Mouse (Mus musculus) brown adipose tissue, adult 24 weeks (tissue): ENCODE results near the gene Hibadh. TPM values are rescaled to one million over a fixed set of nuclear protein-coding genes. Genes with fewer than 3 reads are reported as not detected.

Experiments used
- H3K27ac ChIP-seq: fragments of 200-500 bp; replicated peaks from 2 replicates; pipeline ENCODE4 v1.5.1; 2012; ENCODE audit warnings: low read depth, mild to moderate bottlenecking, low read length
- H3K4me1 ChIP-seq: fragments of 200-500 bp; 2 replicates; pipeline ENCODE4 v1.6.1; 2012; ENCODE audit warnings: low read length, mixed read lengths; ENCODE audit not compliant: control insufficient read depth, insufficient read depth, insufficient read length
- H3K4me3 ChIP-seq: fragments of 200-500 bp; 2 replicates; pipeline ENCODE4 v1.5.1; 2012; ENCODE audit warnings: low read depth, mild to moderate bottlenecking, low read length, moderate library complexity; ENCODE audit not compliant: insufficient read depth
- polyA plus RNA-seq: library from polyadenylated mRNA; stranded (reverse); fragments of >200 nt; gene quantifications from 2 replicates; pipeline ENCODE4 v1.2.4, GENCODE M21; 2012; ENCODE audit not compliant: missing spikeins, insufficient read depth, insufficient read length

Hibadh gene
- polyA plus RNA-seq, 1 experiment = 442 TPM

DNA sequence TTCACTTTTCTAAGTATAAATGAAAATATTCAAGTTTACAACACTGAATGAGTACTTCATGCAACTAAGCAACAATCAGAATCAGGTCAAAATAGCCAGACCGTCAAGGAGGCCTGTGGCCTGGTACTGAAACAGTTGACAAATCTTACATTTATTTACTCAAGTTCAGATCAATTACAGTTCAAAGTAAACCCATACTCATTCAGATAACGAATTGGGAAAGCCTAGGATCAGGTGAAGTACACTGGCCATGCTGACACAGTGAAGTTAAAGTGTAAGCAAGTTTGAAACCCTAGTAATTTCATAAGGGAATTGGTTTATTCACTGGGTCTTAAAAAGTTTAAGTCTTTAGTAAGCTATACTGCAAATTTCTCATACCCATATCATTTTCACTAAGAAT is 20.1 kb downstream of the Hibadh start:
- no peak overlapping the region for H3K27ac ChIP-seq
- no peaks in the 10 kb centered on the region for H3K4me1 ChIP-seq
- no peak overlapping the region for H3K4me3 ChIP-seq

DNA sequence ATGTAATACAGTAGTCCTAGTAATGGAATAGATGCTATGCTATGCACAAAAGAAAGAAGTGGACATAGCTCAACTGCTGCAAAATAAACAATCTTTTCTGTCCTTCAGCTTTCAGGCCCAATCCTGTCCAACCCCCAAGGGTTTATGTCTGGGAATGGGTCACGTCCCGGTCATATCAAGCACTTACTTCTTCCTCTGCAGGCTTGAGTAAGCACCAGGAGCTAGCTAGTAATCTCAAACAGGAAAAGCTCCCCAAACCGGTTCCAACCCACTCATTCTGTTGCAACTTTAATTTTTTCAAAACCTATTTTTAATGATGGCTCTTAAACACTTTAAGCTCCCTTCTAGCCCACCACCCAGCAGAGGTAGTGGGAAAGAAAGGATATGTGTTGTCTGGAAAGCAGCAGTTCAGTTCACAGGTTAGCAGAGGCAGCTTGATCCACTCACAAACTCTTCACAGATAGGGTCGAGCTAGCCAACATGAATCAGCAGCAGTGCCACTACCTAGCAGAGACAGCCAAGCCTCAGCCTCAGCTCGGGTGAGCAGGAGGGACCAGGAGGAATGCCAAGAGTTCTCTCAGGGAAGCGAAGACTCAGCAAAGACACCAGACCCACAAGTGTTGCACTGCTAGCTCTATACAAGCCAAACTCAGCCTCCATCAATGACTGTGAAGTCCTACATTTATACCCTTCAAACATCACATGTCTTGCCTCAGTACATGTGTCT is 30.4 kb downstream of the Hibadh start:
- no peak overlapping the region; the same call in 1 of the 2 replicates for H3K27ac ChIP-seq
- no peaks in the 10 kb centered on the region; the same call in 1 of the 2 replicates for H3K4me1 ChIP-seq
- no peak overlapping the region for H3K4me3 ChIP-seq

DNA sequence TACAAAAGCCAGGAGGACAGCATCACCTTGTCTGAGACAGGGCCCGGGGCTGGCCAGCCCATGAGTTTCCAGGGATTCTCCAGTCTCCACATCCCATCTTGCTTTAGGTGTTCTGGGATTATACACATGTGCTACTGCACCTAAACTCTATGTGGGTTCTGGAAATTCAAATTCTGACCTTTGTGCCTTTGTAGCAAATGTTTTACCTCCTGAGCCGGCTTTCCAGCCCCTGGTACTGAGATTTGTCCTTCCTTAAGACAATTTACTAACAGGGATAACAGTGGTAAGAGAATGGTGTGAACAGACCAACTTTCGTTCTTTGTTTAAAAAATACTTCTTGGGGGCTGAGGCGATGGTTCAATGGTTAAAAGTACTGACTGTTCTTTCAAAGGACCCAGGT is 32.1 kb downstream of the Hibadh start:
- H3K27ac ChIP-seq = no peak overlapping the region
- H3K4me3 ChIP-seq = no peak overlapping the region
- no peaks in the 10 kb centered on the region; the same call in 1 of the 2 replicates for H3K4me1 ChIP-seq

DNA sequence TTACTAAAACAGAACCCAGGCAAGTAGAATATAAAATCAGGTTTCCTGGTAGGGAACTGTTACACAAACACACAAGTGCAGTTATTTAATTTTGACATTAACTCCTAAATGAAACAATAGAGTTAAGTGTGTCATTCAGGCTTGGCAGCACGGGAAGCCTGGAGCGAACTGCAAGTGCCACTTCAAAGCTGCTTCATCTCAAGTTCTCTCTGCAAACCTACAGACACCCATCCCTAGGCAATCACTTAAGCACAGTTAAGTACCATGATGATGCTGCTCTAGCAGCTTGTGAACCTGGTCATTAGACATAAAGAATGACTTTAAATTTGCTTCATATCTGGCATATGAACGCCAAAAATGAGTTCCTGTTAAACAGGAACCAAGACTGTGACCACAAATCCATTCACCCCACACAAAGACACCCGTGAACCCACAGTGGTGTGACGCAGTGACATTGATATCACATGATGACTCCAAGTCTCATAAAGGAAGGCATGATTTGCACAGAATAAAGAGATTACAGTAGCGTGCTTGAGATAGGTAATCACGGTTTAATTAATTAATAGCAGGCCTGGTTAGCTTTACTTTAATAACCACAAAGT is 33.3 kb downstream of the Hibadh start:
- H3K4me1 ChIP-seq = no peaks in the 10 kb centered on the region; the same call in 1 of the 2 replicates
- H3K4me3 ChIP-seq = no peak overlapping the region
- H3K27ac ChIP-seq = no peak overlapping the region

DNA sequence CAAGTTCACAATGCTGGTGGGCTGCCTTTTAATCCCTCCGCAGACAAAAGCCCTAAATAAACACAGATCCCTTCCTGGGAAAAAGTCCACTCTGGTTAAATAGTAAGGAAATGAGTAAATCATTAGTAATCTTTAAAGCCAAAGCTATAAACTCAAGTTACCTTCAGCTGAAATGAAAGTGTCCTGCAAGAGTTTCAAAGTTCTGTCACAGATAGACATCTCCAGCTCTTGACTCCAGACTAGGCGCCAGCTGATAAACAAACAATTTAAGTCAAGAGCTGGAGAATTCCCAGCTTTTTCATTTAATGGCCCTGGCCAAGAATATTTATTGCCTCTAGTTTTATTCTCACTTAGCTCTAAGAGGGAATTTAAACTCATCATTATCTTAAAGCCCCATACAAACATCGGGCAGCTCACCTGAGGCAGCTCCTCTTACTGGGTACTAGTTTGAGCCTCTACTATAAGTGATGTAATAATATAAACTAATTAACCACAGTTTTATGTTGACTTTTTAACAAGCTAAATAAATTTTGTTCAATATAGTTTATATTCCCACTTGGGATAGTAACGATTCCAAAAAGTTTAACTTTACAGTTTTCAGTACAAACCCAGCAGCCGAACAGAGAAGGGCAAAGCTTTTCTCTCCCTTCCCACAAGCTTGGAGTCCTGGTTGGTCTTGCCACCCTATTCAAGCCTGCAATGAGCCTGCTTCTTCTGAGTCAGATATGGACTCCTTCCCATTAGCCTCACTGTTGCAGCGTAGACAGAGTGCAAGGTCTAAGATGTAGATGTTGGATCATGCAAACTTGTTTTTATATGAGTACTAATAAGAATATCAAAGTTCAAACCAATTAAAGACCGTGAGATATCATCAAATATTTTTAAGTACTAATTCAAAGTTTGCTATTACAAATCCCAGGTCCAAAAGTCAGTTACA is 38.2 kb downstream of the Hibadh start:
- Histone ChIP-seq H3K27ac (no peak overlapping the region), H3K4me1 (peaks cover 2% of the 10 kb centered on the region; the same call in 1 of the 2 replicates), H3K4me3 (no peak overlapping the region)

DNA sequence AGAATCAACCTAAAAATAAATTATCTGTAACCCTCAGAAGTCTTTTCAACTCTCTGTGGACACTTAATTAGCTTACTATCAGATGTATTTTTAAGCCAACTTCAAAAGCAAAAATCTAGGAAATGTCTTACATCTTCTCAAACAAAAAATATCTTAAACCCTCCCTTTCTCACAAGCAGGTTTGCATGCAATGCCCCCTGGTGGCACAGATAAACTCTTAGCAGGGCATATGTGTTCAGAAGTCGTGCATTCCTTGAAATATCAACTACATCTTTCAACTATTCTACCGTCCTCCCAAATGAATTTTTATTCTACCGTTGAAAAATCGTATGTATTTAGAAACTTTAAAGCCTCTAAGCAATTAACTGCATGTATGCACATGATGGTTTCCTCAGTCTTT is 39.1 kb downstream of the Hibadh start:
- Histone ChIP-seq H3K4me3 (no peak overlapping the region), H3K4me1 (peaks cover 2% of the 10 kb centered on the region; the same call in 1 of the 2 replicates), H3K27ac (no peak overlapping the region)

DNA sequence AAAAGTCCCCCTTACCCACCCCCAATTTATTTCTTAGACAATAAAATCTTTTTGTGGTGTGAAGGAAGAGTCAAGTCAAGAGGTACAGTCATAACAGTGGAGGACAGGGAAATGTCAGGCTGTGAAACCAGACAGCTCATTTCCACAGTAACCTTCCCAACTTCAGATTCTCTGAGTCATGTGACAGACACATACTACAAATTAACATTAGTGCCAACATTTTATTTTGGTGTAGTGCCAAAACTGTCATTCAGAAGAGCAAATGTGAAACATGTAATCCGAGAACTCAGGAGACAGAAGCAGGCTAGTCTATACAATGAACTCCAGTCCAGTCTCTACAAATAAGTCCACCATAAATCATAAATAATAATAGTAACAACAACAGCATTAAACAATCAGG is 45.4 kb downstream of the Hibadh start:
- H3K4me1 ChIP-seq = peaks cover 2% of the 10 kb centered on the region; the same call in 1 of the 2 replicates
- H3K27ac ChIP-seq = no peak overlapping the region
- no peak overlapping the region for H3K4me3 ChIP-seq

DNA sequence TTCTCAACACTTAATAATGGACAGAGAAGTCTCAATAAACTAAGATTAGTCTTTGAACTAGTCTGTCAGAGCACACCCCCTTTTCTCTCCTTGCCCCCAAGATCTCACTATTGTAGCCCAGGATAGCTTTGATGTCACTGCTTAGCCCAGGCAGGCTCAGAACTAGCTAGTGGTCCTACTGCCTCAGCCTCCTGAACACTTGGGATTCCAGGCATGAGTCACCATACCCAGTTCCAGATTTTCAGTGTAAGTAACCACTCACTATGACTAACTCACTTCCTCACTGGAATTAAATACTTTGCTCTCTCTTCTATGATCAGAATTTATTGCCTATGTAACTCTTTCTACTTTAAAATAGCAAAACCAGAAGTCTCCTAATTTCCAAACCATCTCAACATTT is 53.6 kb downstream of the Hibadh start:
- H3K4me3 ChIP-seq = no peak overlapping the region
- H3K27ac ChIP-seq = no peak overlapping the region
- peaks cover 2% of the 10 kb centered on the region; the same call in 1 of the 2 replicates for H3K4me1 ChIP-seq

DNA sequence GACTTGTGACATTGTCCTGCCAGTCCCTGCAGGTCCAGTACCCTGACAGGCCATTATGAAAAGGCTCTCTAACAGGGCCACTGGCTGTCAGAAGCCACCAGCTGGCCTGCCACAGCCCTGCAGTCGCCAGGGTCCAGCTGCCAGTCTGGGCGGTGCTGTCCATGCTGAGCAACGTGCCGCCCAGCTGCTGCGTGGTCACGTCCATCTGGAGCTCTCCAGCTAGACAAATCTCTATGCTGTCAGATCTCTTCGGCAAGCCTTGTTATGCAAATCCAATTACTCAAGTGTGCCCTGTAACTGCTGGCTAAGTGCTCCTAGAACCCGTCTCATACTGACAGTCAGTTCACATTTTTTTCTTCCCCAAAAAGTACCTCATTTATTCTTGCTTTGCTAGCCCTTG is 55.8 kb downstream of the Hibadh start:
- H3K4me3 ChIP-seq = no peak overlapping the region
- no peak overlapping the region for H3K27ac ChIP-seq
- peaks cover 2% of the 10 kb centered on the region; the same call in 1 of the 2 replicates for H3K4me1 ChIP-seq

DNA sequence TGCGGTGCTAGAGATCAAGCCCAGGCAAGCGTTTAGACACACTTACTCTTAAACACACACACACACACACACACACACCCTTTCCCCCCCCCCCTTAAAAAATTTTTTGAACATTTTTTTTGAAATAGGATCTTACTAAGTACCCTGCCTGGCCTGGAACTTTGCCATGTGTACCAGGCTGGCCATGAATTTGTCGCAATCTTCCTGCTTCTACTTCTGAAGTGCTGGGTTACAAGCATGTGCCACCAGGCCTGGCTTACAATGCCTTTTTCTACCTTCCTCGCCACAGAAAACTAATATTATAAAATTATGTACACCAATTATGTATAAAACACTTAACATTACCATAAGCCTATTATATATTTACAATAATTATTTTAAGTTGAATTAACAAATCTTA is 59.1 kb downstream of the Hibadh start:
- Histone ChIP-seq H3K27ac (no peak overlapping the region), H3K4me3 (no peak overlapping the region), H3K4me1 (0 out of 2 replicates have a peak, but pooled peaks cover 2% of the 10 kb centered on the region)

DNA sequence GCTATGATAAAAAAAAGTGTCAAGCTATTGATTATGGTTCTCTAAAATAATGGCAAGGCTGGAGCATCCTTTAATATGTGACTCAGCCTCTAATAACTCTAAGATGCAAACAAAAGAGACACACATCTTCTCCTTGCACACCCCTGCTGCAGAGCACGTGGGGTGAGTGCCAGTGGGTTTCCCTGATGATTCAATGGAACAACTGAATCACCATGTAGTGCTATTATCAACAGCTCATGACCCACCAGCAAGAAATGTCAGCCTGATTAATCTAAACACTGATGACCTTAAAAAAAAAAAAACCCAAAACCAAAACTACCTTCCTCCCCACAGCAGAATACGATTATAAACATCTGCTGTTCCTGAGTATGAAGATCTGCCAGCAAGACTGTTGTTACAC is 61.9 kb downstream of the Hibadh start:
- Histone ChIP-seq H3K4me1 (0 out of 2 replicates have a peak, but pooled peaks cover 2% of the 10 kb centered on the region), H3K27ac (no peak overlapping the region), H3K4me3 (no peak overlapping the region)

DNA sequence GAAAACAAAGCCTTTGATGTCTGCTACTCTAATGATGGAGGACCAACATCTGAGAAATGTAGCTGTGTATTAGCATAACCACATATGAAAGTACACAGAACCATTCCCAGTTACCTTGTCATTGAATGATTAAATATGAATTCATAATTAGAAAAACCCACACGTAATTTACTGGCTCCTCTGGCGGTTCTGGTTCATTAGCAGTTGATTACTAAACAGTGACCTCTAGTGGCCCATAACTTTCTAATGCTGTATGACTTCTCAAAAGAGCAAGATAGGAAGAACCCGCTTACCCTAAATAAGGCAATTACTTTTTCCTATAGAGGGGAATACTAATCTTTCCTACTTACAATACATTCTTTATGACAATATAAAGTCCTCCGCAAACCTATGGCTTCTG is 62.9 kb downstream of the Hibadh start:
- Histone ChIP-seq H3K4me1 (0 out of 2 replicates have a peak, but pooled peaks cover 2% of the 10 kb centered on the region), H3K4me3 (no peak overlapping the region), H3K27ac (no peak overlapping the region)

DNA sequence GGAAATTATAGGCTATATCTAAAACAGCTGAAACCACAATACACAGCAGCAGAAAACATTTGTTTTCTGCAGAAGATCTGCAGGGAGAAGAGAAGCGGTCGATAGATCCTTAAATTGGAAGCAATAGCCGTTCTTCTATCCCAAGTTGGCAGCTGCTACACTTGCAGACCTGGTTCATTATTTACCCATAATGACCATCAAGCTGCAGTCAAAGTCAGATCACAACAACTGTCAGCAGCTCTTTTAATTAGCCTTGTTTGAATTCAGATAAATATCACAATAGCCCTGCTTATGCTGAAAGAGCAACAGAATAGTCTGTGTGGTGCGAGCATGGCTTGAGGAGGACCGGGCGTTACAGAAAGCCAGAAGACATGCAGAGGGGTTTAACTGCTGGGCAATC is 71.5 kb downstream of the Hibadh start:
- no peak overlapping the region for H3K4me3 ChIP-seq
- H3K27ac ChIP-seq = no peak overlapping the region
- H3K4me1 ChIP-seq = no peaks in the 10 kb centered on the region; the same call in none of the 2 replicates

DNA sequence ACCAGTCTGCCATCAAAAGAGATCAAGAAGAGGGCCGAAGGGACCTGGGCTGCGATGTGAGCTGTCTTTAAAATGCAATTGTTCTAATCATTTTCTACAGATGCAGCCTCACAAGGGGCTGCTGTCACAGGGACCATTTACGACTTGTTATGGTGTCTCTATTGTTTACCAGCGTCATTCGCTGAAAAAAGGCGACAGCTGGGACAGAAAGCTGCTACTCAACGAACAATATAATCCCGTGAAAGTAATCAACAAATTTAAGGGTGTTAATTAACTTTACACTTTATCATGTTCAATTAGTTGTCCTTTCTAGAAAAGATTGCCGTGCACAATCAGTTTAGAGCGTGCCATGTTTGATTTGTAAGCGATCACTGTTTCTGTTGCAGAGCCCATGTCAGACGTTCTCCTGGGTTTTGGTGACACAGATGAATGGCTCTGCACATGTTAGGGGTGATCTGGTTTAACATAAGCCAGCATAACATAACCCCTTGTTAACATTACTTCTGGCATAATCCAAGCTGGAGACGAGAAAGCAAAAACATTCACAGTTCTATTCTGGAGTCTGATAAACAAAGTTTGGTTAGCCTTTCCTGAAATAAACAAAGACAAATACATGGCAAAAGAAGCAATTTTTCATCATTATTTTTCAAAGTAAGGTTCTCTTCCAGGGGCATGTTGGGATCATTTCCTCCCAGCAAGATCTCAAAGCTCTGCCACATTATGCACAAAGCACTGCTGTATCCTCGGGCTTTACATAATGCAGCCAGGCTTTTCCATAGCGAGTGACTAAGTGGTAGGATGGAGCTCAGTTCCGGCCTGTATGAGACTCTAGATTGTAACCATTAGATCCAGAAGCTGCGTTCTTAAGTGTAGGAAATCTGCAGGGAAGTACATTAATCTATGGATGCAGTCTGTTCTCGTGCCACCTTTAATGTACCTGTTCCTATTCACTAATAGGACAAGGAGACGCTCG is 72.6 kb downstream of the Hibadh start:
- Histone ChIP-seq H3K27ac (no peak overlapping the region), H3K4me3 (no peak overlapping the region), H3K4me1 (no peaks in the 10 kb centered on the region; the same call in none of the 2 replicates)
